Mouse (Mus musculus): ENCODE measurements at regions not wholly inside any gene's neighbourhood (a gene's known extent, or its start where the extent isn't known, plus 50 kb on each side); places are given as distances from the start of the nearest gene placed in this dataset.

GRCm38 (mm10) chr1:100551293-100551692 lies 778.7 kb downstream of the Cntnap5b start:
- DNase-seq (ENCODE audit: low read depth, low spot score) = no peak

DNA sequence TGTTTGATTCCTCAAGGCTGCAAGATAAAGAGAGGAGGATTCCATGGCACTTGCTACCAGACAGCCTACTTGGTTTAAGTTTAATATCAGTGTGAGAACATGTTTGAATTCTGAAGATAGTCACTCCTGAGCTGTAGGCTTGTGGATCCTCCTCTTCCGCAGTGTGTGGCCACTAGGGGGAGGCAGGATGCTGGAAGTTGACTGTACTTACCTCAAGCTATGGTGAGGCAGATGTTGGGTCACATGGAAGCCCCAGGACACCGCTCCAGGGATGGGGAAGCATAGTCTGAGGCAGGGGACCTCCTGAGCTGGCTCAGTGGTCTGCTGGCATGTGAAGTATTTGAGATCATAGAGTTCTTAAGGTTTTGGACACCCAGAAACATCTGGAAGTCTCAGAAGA lies 784.4 kb downstream of the Cntnap5b start:
- peak; percentile 72 for DNase-seq (ENCODE audit: low read depth, low spot score)
